Mouse (Mus musculus): ENCODE results near the gene Depdc5. TPM values are rescaled to one million over a fixed set of nuclear protein-coding genes. Genes with fewer than 3 reads are reported as not detected.
"Not testable (repeated sequence)": the region's sequence is repeated elsewhere in the genome, so short reads cannot be mapped to it uniquely, and the experiment has no call there.

Depdc5 gene
- polyA plus RNA-seq, 1 experiment from 2014 or later, result 19.4 TPM

DNA sequence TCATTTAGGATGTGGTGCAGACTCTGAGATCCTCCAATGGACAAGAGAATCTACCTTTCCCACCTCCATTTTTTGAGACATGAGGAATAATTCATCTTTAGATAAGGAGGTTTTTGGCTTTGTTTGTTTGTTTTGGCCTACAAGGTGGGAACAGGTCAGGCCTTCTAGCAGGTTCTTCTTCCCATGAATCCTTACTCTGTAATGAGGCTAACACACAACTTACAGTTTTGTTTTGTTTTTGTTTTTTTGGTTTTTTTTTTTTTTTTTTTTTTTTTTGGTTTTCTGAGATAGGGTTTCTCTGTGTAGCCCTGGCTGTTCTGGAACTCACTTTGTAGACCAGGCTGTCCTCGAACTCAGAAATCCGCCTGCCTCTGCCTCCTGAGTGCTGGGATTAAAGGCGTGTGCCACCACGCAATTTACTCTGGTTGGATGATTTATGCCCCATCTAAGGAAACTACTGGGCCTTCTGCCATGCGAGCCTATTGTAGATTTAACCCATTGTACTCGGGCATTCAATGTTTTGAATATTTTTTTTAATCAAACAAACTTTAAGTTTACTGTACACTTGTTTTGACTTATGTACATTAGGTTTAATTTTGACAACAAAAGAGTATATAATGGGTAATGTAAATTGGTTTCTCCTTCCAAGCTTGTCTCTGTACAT is 900 bp upstream of the Depdc5 start:
- H3K4me3 ChIP-seq (replicated peaks; ENCODE audit: low read length), result no peak overlapping the region
- H3K4me2 ChIP-seq (ENCODE audit: low read depth, low read length), result peak overlapping the region; percentile 69

DNA sequence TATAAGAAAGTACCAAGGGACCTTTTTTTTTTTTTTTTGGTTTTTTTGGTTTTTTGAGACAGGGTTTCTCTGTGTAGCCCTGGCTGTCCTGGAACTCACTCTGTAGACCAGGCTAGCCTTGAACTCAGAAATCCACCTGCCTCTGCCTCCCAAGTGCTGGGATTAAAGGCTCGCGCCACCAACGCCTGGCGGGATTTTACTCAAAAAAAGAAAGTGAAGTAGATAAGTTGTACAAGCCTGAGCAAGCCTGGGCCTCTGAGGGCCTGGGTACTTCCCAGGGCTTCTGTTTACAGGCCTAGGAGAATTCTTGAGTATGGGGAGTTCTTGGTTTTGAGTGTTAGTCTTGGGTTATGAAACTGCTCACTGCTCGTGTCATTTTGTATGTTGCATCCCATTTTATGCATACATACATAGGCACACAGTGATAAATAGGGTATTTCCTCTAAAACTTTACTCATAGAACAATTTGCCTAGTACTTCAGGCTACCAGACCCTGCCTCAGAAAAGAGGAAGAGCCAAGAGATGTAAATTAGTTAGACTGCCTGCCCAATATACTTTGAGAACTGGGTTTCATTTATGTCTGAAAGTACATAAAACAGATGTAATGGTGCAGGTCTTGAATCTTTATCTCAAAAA is 6.0 kb downstream of the Depdc5 start:
- Histone ChIP-seq H3K27ac (ENCODE audit: low read length) (no peak overlapping the region), H3K36me3 (ENCODE audit: control insufficient read depth, insufficient read depth, low read length) (peaks cover 4% of the 10 kb centered on the region), H3K9me3 (replicated peaks; ENCODE audit: control insufficient read depth, low read length) (no peaks in the 10 kb centered on the region), H3K4me3 (replicated peaks; ENCODE audit: low read length) (no peak overlapping the region), H3K9ac (ENCODE audit: low read length) (no peak overlapping the region), H3K4me1 (ENCODE audit: control insufficient read depth, insufficient read depth, low read length) (peaks cover 4% of the 10 kb centered on the region; the same call in 1 of the 2 replicates), H3K4me2 (ENCODE audit: low read depth, low read length) (no peak overlapping the region), H3K27me3 (ENCODE audit: control insufficient read depth, insufficient read depth, low read length) (no peaks in the 10 kb centered on the region)
- 95% methylated on average over 5 of the region's 5 CpGs for WGBS
- no peak for ATAC-seq (ENCODE audit: insufficient read depth, low FRiP score)

More for the DNA sequence above, 900 bp upstream of the Depdc5 start:
- ATAC-seq (ENCODE audit: insufficient read depth, low FRiP score), result no peak
- peaks cover 11% of the 10 kb centered on the region; the same call in 1 of the 2 replicates for H3K4me1 ChIP-seq (ENCODE audit: control insufficient read depth, insufficient read depth, low read length)
- H3K36me3 ChIP-seq (ENCODE audit: control insufficient read depth, insufficient read depth, low read length), result peaks cover 4% of the 10 kb centered on the region; the same call in 1 of the 2 replicates
- H3K9ac ChIP-seq (ENCODE audit: low read length), result no peak overlapping the region
- WGBS, result 55% methylated on average over 6 of the region's 6 CpGs
- H3K27me3 ChIP-seq (ENCODE audit: control insufficient read depth, insufficient read depth, low read length), result no peaks in the 10 kb centered on the region
- H3K9me3 ChIP-seq (replicated peaks; ENCODE audit: control insufficient read depth, low read length), result no peaks in the 10 kb centered on the region
- peak overlapping the region; percentile 90; the same call in 1 of the 2 replicates for H3K27ac ChIP-seq (ENCODE audit: low read length)

DNA sequence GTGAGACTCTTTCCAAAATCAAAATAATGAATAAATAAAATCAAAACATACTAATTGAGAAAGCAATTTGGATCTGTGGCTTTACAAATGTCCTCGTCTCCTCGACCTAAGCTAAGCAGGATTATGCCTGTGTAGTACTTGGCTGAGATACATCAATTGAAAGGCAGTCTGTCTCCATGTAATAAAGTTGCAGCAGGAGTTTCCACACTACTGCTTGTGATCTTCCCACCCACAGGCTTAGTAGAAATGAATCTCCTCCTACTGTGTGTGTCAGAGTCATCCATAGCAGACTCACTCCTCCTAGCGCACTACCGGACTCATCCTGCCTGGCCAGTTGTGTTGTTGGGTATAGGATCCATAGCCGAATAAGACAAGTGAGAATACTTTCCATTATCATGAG is 8.8 kb downstream of the Depdc5 start:
- H3K4me3 ChIP-seq (replicated peaks; ENCODE audit: low read length), result no peak overlapping the region
- 92% methylated on average over 5 of the region's 5 CpGs for WGBS
- H3K4me2 ChIP-seq (ENCODE audit: low read depth, low read length), result no peak overlapping the region
- no peaks in the 10 kb centered on the region for H3K9me3 ChIP-seq (replicated peaks; ENCODE audit: control insufficient read depth, low read length)
- H3K27ac ChIP-seq (ENCODE audit: low read length), result no peak overlapping the region
- ATAC-seq (ENCODE audit: insufficient read depth, low FRiP score), result no peak
- H3K36me3 ChIP-seq (ENCODE audit: control insufficient read depth, insufficient read depth, low read length), result peaks cover 5% of the 10 kb centered on the region
- H3K9ac ChIP-seq (ENCODE audit: low read length), result no peak overlapping the region
- H3K27me3 ChIP-seq (ENCODE audit: control insufficient read depth, insufficient read depth, low read length), result no peaks in the 10 kb centered on the region
- no peaks in the 10 kb centered on the region for H3K4me1 ChIP-seq (ENCODE audit: control insufficient read depth, insufficient read depth, low read length)

DNA sequence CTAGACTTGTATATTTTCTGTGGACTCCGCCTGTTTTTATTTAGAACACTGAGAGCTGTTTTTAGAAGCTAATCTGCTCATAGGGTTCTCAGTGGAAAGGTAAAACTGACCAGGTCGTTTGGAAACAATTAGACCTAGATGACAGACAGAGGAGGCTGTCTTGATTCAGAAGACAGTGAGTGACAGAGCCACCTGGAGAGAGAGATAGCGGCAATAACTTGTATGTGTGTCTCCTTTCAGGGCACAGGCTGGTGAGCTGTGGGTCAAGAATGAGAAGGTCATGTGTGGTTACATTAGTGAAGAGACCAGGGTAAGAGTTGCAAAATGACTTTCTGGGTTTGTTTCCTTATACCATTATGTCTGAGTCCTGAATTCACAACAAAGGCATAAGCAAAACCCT is 23.2 kb downstream of the Depdc5 start:
- H3K27me3 ChIP-seq (ENCODE audit: control insufficient read depth, insufficient read depth, low read length), result no peaks in the 10 kb centered on the region
- ATAC-seq (ENCODE audit: insufficient read depth, low FRiP score), result no peak
- H3K4me3 ChIP-seq (replicated peaks; ENCODE audit: low read length), result no peak overlapping the region
- H3K27ac ChIP-seq (ENCODE audit: low read length), result no peak overlapping the region
- H3K36me3 ChIP-seq (ENCODE audit: control insufficient read depth, insufficient read depth, low read length), result peaks cover 3% of the 10 kb centered on the region; the same call in 1 of the 2 replicates
- no peaks in the 10 kb centered on the region for H3K9me3 ChIP-seq (replicated peaks; ENCODE audit: control insufficient read depth, low read length)
- 73% methylated on average over 3 of the region's 3 CpGs for WGBS
- no peak overlapping the region for H3K4me2 ChIP-seq (ENCODE audit: low read depth, low read length)
- H3K9ac ChIP-seq (ENCODE audit: low read length), result no peak overlapping the region
- H3K4me1 ChIP-seq (ENCODE audit: control insufficient read depth, insufficient read depth, low read length), result no peaks in the 10 kb centered on the region

DNA sequence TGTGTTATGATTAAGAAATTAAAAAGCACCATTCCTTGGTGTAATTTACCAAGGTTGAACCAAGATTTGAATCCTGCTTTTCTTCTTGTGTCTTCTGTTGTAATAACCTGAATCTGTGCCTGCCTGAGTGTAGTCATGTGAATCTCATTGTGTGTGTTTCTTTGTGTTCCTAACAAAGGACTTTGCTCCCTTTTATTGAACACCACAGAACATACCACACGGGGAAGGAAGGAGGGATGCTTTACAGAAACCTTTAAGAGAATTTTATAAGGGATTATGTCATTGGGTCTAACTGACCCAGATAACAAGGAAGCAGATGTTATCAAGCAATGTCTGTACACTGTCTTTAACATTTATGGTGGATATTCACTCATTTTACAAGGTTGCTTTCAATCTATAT is 44.0 kb downstream of the Depdc5 start:
- Histone ChIP-seq H3K9me3 (replicated peaks; ENCODE audit: control insufficient read depth, low read length) (no peaks in the 10 kb centered on the region), H3K4me3 (replicated peaks; ENCODE audit: low read length) (no peak overlapping the region), H3K4me2 (ENCODE audit: low read depth, low read length) (no peak overlapping the region), H3K36me3 (ENCODE audit: control insufficient read depth, insufficient read depth, low read length) (0 out of 2 replicates have a peak, but pooled peaks cover 9% of the 10 kb centered on the region), H3K27me3 (ENCODE audit: control insufficient read depth, insufficient read depth, low read length) (no peaks in the 10 kb centered on the region), H3K9ac (ENCODE audit: low read length) (no peak overlapping the region), H3K27ac (ENCODE audit: low read length) (no peak overlapping the region), H3K4me1 (ENCODE audit: control insufficient read depth, insufficient read depth, low read length) (no peaks in the 10 kb centered on the region)
- 63% methylated on average over 1 of the region's 1 CpGs for WGBS
- no peak for ATAC-seq (ENCODE audit: insufficient read depth, low FRiP score)

DNA sequence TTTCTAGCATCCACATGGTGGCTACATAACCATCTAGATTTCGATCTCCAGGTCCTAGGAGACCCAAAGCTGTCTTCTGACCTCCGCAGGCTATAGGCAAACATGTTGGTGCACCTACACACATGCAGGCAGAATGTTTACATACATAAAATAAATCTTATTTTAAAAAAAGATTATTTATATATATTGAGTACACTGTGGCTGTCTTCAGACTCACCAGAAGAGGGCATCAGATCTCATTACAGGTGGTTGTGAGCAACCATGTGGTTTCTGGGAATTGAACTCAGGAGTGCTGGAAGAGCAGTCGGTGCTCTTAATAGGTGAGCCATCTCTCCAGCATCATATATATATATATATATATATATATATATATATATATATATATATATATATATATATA is 50.6 kb downstream of the Depdc5 start:
- WGBS, result 74% methylated on average over 3 of the region's 3 CpGs
- H3K4me2 ChIP-seq (ENCODE audit: low read depth, low read length), result no peak overlapping the region
- no peaks in the 10 kb centered on the region for H3K9me3 ChIP-seq (replicated peaks; ENCODE audit: control insufficient read depth, low read length)
- H3K9ac ChIP-seq (ENCODE audit: low read length), result no peak overlapping the region
- no peak overlapping the region for H3K4me3 ChIP-seq (replicated peaks; ENCODE audit: low read length)
- no peaks in the 10 kb centered on the region for H3K27me3 ChIP-seq (ENCODE audit: control insufficient read depth, insufficient read depth, low read length)
- H3K27ac ChIP-seq (ENCODE audit: low read length), result no peak overlapping the region
- no peak for ATAC-seq (ENCODE audit: insufficient read depth, low FRiP score)
- no peaks in the 10 kb centered on the region for H3K4me1 ChIP-seq (ENCODE audit: control insufficient read depth, insufficient read depth, low read length)
- peaks cover 4% of the 10 kb centered on the region; the same call in 1 of the 2 replicates for H3K36me3 ChIP-seq (ENCODE audit: control insufficient read depth, insufficient read depth, low read length)

DNA sequence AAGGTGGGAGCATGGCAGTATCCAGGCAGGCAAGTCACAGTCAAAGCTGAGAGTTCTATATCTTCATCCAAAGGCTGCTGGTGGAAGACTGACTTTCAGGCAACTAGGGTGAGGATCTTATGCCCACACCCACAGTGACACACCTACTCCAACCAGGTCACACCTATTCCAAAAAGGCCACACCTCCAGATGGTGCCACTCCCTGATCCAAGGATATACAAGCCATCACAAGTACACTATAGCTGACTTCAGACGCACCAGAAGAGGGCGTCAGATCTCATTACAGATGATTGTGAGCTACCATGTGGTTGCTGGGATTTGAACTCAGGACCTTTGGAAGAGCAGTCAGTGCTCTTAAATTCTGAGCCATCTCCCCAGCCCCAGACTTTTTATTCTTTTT is 55.8 kb downstream of the Depdc5 start:
- not testable (repeated sequence) for H3K4me2 ChIP-seq (ENCODE audit: low read depth, low read length); H3K27me3 ChIP-seq (ENCODE audit: control insufficient read depth, insufficient read depth, low read length); H3K27ac ChIP-seq (ENCODE audit: low read length); H3K9ac ChIP-seq (ENCODE audit: low read length); H3K36me3 ChIP-seq (ENCODE audit: control insufficient read depth, insufficient read depth, low read length); H3K4me1 ChIP-seq (ENCODE audit: control insufficient read depth, insufficient read depth, low read length); H3K4me3 ChIP-seq (replicated peaks; ENCODE audit: low read length); ATAC-seq (ENCODE audit: insufficient read depth, low FRiP score); H3K9me3 ChIP-seq (replicated peaks; ENCODE audit: control insufficient read depth, low read length)
- 89% methylated on average over 2 of the region's 2 CpGs for WGBS

DNA sequence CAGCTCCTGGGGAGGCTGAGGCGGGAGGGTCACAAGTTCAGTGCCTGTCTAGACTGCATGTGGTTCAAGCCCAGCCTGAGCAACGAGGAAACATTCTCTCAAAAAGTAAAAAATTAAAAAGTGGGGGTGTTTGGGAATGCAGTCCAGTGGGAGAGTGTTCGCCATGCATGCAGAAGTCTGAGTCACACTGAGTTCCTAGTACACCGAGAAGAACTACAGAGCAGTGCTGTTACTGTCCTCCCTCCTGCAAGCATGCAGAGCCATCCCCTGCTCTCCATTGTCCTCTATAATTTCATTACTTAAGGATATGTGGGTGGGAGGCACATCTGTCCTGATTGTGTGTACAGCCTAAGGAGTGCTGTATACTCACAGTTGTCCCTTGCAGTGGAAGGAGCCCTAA is 59.4 kb downstream of the Depdc5 start:
- H3K27me3 ChIP-seq (ENCODE audit: control insufficient read depth, insufficient read depth, low read length), result no peaks in the 10 kb centered on the region
- H3K4me2 ChIP-seq (ENCODE audit: low read depth, low read length), result no peak overlapping the region
- no peaks in the 10 kb centered on the region for H3K4me1 ChIP-seq (ENCODE audit: control insufficient read depth, insufficient read depth, low read length)
- no peak overlapping the region for H3K4me3 ChIP-seq (replicated peaks; ENCODE audit: low read length)
- H3K27ac ChIP-seq (ENCODE audit: low read length), result no peak overlapping the region
- H3K9me3 ChIP-seq (replicated peaks; ENCODE audit: control insufficient read depth, low read length), result no peaks in the 10 kb centered on the region
- 0 out of 2 replicates have a peak, but pooled peaks cover 4% of the 10 kb centered on the region for H3K36me3 ChIP-seq (ENCODE audit: control insufficient read depth, insufficient read depth, low read length)
- 88% methylated on average over 4 of the region's 4 CpGs for WGBS
- ATAC-seq (ENCODE audit: insufficient read depth, low FRiP score), result no peak
- no peak overlapping the region for H3K9ac ChIP-seq (ENCODE audit: low read length)

DNA sequence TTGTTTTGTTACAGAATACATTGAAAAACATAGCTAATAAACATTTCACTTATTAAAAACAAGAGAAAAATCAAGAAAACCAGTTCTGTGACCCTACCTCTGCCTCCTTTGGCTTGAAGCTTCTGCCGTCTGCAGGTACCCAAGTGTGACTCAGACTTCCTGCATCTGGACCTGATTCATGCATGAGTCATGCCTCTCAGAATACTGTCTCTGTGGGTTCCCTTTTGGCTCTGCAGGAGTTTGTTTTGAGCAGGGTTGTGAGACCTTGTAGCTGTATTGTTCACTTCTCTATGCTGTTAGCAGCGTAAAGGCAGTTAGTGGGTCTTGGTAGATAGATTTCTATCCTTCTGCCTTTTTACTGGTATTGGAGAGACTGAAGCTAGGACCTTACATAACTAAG is 67.3 kb downstream of the Depdc5 start:
- ATAC-seq (ENCODE audit: insufficient read depth, low FRiP score), result no peak
- H3K36me3 ChIP-seq (ENCODE audit: control insufficient read depth, insufficient read depth, low read length), result peaks cover 13% of the 10 kb centered on the region; the same call in 1 of the 2 replicates

More for the DNA sequence above, 67.3 kb downstream of the Depdc5 start:
- Histone ChIP-seq H3K27ac (ENCODE audit: low read length) (no peak overlapping the region), H3K9me3 (replicated peaks; ENCODE audit: control insufficient read depth, low read length) (no peaks in the 10 kb centered on the region), H3K9ac (ENCODE audit: low read length) (no peak overlapping the region), H3K4me2 (ENCODE audit: low read depth, low read length) (no peak overlapping the region), H3K27me3 (ENCODE audit: control insufficient read depth, insufficient read depth, low read length) (no peaks in the 10 kb centered on the region), H3K4me1 (ENCODE audit: control insufficient read depth, insufficient read depth, low read length) (no peaks in the 10 kb centered on the region), H3K4me3 (replicated peaks; ENCODE audit: low read length) (no peak overlapping the region)
- WGBS, result 59% methylated on average over 2 of the region's 2 CpGs
